Mouse (Mus musculus) spleen, postnatal 14 days (tissue): ENCODE results near the gene Spaca7.
"Not testable (repeated sequence)": the region's sequence is repeated elsewhere in the genome, so short reads cannot be mapped to it uniquely, and the experiment has no call there.

Experiments
- DNase-seq, 2 experiments: peaks; one replicate each; pipeline ENCODE4 v3.0.0; 2021 to 2022; ENCODE audit warnings: low spot score in 2 of 2

The Spaca7 gene

GRCm38 (mm10) chr8:12609752-12610449 lies 37.1 kb downstream of the Spaca7 start:
- DNase-seq, result no peak

GRCm38 (mm10) chr8:12613201-12613600 lies 40.4 kb downstream of the Spaca7 start:
- DNase-seq, result no peak

GRCm38 (mm10) chr8:12617369-12617768 lies 44.5 kb downstream of the Spaca7 start:
- DNase-seq, result not testable (repeated sequence)

GRCm38 (mm10) chr8:12621550-12622222 lies 48.9 kb downstream of the Spaca7 start:
- no peak for DNase-seq

GRCm38 (mm10) chr8:12625890-12626289 lies 53.1 kb downstream of the Spaca7 start:
- no peak for DNase-seq

- no peak for DNase-seq
These were observed 56.2 kb downstream of the Spaca7 start for GRCm38 (mm10) chr8:12629079-12629478.

- no peak for DNase-seq
These were observed 62.5 kb downstream of the Spaca7 start for GRCm38 (mm10) chr8:12635366-12635765.

- DNase-seq, result no peak
These were observed 65.6 kb downstream of the Spaca7 start for GRCm38 (mm10) chr8:12638446-12638845.

GRCm38 (mm10) chr8:12641527-12641926 lies 68.7 kb downstream of the Spaca7 start:
- no peak for DNase-seq

- no peak for DNase-seq
These were observed 71.5 kb downstream of the Spaca7 start for GRCm38 (mm10) chr8:12644341-12644740.

GRCm38 (mm10) chr8:12644894-12645293 lies 72.1 kb downstream of the Spaca7 start:
- DNase-seq, result no peak

- DNase-seq, result no peak
These were observed 73.7 kb downstream of the Spaca7 start for GRCm38 (mm10) chr8:12646536-12646935.

GRCm38 (mm10) chr8:12648951-12649350 lies 76.1 kb downstream of the Spaca7 start:
- no peak for DNase-seq
